Mouse (Mus musculus) T-helper 2 cell (primary cell): ENCODE results near the gene Amigo2.
"Not testable (repeated sequence)": the region's sequence is repeated elsewhere in the genome, so short reads cannot be mapped to it uniquely, and the experiment has no call there.

Source experiments
- in situ Hi-C: fragments of 300-600 bp; cut with MboI, MseI; formaldehyde crosslinking; loops from one replicate; pipeline ENCODE4 v1.15.1; 2025; ENCODE audit warnings: high pct_unique_total_duplicates

Gene Amigo2

DNA sequence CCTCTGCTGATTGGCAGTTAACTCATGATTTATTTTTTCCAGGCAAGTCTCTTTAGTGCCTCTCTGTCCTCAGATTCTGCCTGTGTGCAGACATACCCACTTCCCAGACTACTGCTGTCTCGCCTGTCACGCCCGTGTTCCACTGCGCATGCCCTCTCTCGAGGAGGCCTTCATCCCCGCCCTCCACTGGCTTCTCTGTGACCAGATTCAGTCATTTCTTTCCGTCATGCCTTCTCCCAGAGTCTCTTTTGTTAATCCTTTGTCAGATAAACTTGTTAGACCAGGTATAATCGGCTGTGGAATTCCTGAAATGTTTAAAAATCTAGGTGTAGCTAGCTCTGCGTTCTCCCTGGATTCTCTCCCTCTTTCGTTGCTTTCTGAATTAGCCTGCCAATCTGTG lies 23.7 kb downstream of the Amigo2 start:
- in situ Hi-C loops, result no loop called here

DNA sequence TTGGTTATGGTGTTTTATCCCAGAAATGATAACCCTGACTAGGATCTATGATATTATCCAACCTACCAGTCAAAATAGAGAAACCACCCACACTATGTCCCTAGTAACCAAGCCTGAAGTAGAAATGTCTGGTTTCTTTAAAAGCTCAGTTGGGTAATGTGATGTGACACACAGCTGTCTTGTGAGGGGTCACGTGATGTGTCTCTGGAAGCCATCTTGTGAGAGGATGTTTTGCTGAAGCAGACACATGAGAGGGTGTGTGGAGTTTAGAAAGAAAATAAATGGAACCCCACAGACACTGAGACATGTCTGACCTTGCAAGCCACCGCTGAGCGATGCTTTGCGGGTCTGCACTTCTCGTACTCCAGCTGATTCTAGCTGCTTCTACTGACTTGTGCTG lies 30.2 kb downstream of the Amigo2 start:
- in situ Hi-C loops, result no loop called here

DNA sequence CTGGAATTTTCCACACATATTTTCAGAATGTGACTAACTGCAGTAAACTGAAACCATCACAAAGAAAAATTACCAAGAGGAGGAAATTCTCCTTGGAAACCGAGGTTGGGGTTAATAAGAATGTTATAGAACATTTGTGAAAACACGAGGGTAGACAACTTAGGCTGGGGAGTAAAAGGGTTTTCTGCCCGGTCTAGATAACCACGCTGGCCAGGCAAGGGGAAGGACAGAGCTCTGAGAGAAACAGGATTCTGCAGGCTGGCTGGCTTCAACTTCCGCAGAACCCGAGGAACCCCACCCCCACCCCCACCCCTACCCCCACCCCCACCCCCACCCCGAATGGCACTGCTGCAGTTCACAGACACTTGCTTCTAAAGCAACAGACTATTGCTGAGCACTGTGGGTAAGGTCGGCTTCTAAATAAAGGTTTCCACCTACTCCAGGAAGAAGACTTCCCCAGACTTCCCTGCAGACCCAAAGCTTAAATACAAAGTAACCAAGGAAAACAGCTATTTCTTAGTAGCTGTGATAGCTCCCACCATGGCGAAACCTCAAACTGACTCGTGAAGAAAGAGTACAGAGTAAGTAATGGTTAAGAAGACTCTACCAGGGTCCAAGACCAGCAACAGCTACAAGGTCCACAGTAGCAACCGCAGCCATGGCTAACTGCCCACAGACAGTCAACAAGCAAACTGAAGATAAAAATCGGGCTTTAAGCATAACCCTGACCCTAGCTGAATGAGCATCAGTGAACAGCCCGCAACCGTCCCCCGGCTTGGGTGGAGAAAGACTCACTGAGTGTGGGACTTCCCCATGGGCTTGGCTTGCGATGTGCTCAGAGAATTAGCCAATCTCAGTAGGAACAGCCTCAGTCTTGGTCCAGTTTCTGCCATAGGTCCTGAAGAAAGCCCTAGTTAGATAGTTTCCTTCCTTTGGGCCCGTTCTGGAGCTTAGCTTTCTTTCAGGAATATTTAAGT lies 34.3 kb downstream of the Amigo2 start:
- in situ Hi-C loops, result no loop called here

DNA sequence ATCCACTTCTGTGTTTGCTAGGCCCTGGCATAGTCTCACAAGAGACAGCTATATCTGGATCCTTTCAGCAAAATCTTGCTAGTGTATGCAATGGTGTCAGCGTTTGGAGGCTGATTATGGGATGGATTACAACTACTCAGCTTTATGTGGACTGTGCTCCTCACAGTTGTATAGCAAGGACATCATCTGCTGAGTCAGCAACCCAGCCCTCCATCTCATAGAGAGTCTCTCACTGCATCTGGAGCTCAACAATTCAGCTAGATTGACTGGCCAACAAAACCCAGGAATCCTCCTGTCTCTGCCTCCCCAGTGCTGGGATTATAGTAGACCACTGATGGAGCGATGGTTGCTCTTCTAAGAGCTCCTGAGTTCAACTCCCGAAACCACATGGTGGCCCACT lies 37.3 kb downstream of the Amigo2 start:
- in situ Hi-C loops, result not testable (repeated sequence)

DNA sequence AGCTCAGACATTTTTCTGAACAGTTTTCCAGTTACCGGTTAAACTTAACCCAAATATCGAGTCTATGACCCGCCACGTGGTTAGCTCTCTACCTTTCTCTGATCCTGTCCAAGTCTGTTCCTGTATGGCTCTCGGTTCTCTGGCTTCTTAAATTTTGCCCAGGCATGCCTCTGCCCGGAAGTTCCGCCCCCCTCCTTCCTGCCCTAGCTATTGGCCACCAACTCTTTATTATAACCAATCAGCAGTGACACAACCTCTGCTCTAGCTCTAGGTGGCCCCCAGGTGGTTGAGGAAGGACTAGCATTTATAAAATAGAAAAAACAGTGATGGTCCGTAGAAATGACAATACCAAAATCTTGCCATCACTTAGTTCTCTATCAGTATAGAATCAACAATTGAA lies 40.6 kb downstream of the Amigo2 start:
- in situ Hi-C loops, result no loop called here

DNA sequence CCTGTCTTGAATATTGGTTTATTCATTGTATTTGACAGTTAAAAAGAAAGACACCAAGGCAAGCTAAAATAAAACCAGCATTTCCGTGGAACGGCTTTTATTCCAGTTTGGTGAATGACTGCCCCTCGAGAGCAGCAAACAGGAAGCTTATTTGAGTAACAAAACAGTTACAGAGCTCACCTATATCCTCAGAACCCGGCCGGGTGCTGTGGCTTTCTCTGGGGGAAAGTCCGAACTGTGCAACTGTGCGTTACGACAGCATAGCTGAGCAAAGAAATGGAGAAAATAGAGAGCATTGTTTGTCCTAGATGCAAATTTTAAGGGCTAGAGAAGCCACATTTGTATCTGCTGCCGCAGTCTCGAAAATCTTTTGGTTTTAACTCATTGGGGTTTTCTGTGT lies 41.3 kb downstream of the Amigo2 start:
- in situ Hi-C loops, result no loop called here

DNA sequence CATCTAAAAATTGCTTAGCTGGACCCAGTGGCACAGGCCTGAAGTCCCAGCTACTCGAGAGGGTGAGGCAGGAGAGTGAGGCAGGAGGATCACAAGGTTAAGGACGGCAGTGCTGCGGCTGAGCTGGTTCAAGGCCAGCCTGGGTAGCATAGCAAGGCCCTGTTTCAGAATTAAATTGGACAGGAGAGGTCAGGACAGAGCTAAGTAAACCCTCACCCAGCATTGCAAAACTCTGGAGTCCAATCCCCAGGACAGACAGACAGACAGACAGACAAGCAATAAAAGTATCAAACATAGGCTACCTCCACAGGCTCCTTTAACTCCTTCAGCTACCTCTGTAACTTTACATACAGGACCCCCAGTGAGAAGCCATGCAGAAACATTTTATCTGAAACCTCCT lies 42.2 kb downstream of the Amigo2 start:
- in situ Hi-C loops, result no loop called here

DNA sequence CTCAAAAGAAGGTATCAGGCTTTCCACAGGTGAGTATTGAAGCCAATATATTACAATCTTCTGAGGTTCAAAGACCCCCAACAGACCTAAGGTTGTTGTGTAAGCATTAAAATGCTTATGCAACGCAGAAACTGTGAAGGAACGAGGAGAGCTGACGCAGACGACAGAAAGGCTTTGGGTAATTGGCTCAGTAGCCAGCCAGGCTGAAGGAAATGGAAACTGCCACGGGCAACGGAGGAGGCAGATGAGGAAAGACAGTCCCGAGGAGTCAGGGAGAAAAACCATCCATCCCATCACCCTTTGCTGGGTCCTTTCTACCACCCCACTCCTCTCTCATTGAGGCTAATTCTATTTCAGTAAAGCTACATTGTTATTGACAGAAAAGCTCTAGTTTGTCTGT lies 50.4 kb downstream of the Amigo2 start:
- in situ Hi-C loops, result no loop called here

DNA sequence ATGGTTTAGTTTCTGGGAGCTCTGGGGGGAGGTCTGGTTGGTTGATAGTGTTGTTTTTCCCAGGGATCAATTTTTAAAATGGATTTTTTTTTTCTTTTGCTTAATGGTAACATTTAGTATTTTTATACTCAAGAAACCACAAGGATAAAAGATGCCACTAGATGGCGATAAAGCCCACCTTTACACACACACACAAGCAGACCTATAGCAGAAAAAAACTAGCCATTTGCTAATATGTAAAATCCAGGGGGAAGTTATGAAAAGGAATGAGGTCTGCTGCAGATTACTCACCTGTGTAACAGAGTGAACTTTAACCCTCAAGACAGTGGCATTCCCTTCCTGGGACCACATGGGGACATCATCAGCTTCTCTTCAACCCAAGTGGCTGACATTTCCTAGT lies 51.5 kb downstream of the Amigo2 start:
- in situ Hi-C loops, result no loop called here
